Mouse (Mus musculus) kidney, adult 10 weeks (tissue): Measurements from ENCODE around the gene Ang. TPM values are rescaled to one million over a fixed set of nuclear protein-coding genes. Genes with fewer than 3 reads are reported as not detected.

Experiments used
- polyA plus RNA-seq: library from polyadenylated mRNA; stranded (reverse); fragments of 350-450 nt; fragmentation: Illumina TruSeq; extraction: RNeasy Lipid Tissue Mini Kit (QIAGEN cat#74804); gene quantifications from one replicate; pipeline ENCODE4 v1.2.3, GENCODE M21; 2014; ENCODE audit warnings: low read depth, low replicate concordance

Gene Ang
- 1.5 TPM for polyA plus RNA-seq

DNA sequence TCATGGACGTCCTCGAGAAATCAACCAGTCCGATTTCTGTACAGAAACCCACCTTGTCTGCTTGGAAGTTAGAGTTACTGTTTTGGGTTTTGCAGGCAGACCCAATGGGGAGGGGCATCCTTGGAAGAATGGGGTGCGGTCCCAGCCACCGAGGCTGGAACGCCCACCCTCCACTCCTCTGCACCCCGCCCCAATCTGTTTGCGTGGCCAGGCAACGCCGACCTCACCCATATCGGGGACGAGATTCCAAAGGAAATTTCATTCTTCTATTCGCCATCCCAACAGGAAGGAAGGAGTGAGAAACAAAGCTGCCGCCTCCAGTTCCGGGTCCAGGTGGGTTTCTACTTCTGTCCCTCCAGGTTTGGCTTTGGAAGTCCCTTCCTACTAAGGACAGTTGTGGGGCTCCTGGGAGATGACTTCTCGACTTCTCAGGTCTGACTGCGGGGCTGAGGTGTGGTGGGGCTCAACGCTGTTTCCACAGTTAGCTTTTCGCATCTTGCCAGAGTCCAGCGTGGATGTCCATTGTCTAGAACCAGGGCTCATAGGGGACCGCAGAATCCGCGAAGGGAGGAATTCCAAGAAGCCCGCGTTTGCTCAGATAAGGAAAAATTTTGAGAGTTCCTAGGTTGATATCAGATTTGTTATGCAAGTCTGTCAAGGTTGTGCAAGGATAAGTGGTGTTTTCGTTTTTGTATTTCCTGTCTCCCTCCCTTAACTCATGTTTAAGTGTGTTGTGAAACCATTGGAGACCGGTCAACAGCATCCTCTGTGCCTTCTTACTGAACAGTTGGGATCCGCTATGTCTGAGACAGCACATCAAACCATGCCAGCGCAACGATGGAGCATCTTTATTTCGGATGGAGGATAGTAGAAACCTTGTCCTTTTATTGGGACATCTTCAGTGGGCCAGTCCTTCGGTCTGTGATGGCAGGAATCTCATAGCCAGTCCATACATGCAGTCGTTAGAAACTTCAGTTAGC, at the start of gene Ang, which contains the start of gene Rnase4:
Gene Ang (plus strand): TSS at position 230 of the 980 bp plus-strand sequence.
Gene Rnase4 (plus strand): TSS at position 157 of the 980 bp plus-strand sequence.

DNA sequence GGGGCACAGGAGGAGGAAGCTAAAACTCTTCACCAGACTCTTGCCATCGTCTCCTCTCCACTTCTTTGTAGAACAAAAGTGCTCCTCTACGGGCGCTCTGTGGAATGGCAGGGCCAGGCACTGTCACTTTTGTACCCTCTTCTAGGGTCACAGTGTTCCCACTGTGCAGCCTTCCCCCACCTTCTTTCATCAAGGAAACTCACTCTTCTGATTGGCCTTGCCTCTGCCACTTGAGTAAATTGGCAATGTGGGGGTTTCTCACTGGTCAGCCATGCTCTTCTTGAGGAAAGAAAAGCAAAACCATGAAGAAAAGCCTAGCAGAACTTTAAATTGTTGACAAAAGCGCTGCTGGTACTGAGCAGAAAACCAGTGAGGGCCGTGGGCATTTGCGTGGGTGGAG, 49.2 kb upstream of the Ang start, which contains the start of gene Rnase9:
Gene Rnase9 (minus strand): TSS at position 101 of the 400 bp plus-strand sequence.

DNA sequence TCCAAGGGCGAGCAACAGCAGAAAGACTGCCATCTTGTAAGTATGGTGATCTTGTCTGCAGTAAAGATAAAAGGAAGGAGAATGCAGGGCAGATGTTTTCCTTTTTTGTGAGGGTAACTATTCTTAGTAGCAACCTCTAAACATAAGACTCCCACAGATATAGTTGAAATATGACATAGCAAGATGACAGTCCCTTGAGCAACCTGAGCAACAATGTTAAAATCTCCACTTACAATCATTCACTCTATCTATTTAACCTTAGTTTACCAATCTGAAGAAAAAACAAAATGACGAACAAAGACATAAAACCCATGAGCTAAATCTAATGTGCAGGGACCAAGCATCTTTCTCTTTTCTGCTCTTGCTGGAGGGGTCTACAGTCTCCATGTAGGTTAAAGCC, 40.9 kb upstream of the Ang start, which contains the start of gene Rnase11:
Gene Rnase11 (minus strand): TSS at position 101 of the 400 bp plus-strand sequence.

DNA sequence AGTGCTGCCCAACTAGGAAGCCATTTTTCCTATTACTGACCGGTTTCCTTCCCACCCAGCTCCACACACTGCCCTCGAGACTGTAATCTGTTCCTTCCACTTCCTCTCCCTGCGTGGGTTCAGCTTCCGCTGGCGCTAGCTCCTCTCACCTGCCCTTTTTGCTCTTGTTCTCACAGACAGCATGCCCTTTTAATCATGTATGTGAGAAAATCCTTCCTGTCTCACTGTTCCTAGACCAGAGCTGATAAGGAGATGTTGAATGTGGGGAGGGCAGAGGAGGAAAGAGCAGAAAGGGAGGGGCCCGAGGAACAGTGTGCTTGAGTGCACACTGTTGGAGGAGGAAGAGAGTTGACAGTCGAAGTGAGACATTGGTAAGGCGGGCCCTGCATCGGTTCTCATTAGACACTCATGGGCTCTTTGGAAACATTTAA, 33.5 kb upstream of the Ang start, which contains the start of gene Rnase12:
Gene Rnase12 (minus strand): TSS at position 261 of the 431 bp plus-strand sequence.

DNA sequence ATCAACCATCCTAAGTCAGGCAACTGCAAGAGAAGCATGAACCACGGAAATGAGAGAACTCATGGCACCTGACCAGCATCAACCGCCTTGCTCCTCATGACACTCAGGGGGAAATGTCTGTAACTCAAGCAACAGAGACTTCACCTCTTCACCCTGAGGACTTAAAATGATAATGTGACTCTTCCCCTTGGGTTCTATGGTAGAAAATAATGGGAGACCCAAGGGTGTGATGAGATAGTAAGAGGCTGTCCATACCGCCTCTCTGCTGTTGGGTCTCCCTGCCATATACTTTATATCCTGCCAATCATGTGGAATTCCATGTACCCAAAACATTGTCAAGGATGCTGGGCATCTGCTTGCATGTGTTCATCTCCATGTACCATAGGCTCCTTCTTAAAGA, 16.6 kb upstream of the Ang start, which contains the start of gene Olfr750:
Gene Olfr750 (minus strand): TSS at position 101 of the 400 bp plus-strand sequence.

DNA sequence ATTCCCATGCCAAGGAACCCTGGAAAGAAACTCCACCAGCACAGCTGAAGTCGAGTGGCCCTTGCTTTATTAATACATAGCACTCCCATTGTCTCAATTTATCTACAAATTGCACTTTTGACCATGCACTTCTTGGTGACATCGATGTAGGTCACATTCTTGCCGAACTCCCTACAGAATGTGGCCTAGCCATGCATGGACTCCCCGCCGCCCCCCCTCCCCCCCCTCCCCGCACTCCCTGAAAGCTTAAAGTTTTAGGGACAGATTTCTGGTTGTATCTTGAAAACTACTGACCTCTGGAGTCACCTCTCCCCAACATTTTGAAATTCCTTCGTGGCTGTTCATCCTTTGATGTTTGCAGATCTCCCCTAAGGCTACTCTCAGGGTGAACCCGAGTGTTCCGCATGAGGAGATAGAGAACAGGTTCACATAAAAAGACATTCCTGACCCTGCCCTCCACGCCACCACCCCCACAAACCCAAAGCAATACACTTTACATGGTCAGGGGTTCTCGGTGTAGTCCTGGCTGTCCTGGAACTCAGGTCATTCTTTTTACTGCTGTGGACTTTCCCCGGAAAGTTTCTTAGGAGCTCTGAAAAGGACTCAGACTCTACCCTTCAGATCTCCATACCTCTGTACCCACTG, 23.1 kb downstream of the Ang start, which contains the start of gene Eddm3b:
Gene Eddm3b (plus strand): TSS at position 511 of the 645 bp plus-strand sequence.

DNA sequence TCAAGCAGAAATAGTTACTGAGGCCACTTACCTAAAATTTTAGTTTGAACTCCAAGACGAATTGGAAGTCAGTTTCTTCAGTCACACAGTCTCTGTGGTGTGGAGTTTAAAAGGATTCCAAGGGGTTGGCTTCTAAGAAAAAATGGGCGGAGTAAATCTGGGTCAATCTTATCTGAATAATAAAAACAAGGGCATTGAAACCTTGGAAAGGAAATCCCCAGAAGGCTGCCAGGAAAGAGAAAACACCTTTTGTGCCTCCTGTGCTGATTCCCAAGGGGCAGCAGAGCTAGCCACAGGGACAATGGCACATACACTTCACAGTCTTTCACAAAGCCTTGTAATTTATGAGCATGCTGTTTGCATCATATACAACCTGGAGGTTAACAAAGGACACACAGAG, 55.7 kb downstream of the Ang start, which contains the start of gene Rnase1:
Gene Rnase1 (minus strand): TSS at position 101 of the 400 bp plus-strand sequence.

Other genes starting within 250 kb of the Ang start
- 6.9 TPM for gene Tep1, start 220.6 kb upstream of the Ang start, polyA plus RNA-seq
- 0.20 TPM for gene Klhl33, start 193.6 kb upstream of the Ang start, polyA plus RNA-seq
- 10.9 TPM for gene Osgep, start 166.3 kb upstream of the Ang start, polyA plus RNA-seq
- 14.9 TPM for gene Apex1, start 166.2 kb upstream of the Ang start, polyA plus RNA-seq
- gene Pip4p1, start 160.3 kb upstream of the Ang start, polyA plus RNA-seq, result 18.7 TPM
- gene Pnp, start 160.1 kb upstream of the Ang start, polyA plus RNA-seq, result 98.0 TPM
- gene Gm49342, start 146.6 kb upstream of the Ang start, polyA plus RNA-seq, result not detected
- not detected for gene Pnp2, start 135.2 kb upstream of the Ang start, polyA plus RNA-seq
- not detected for gene Rnase10, start 83.4 kb upstream of the Ang start, polyA plus RNA-seq
- not detected for gene Rnase9, start 49.3 kb upstream of the Ang start, polyA plus RNA-seq
- gene Rnase11, start 41.0 kb upstream of the Ang start, polyA plus RNA-seq, result not detected
- gene Rnase12, start 33.5 kb upstream of the Ang start, polyA plus RNA-seq, result not detected
- not detected for gene Olfr750, start 16.7 kb upstream of the Ang start, polyA plus RNA-seq
- 36.1 TPM for gene Rnase4, start 73 bp upstream of the Ang start, polyA plus RNA-seq
- 4.6 TPM for gene Eddm3b, start 23.3 kb downstream of the Ang start, polyA plus RNA-seq
- 4.2 TPM for gene Rnase6, start 32.8 kb downstream of the Ang start, polyA plus RNA-seq
- gene Rnase1, start 55.6 kb downstream of the Ang start, polyA plus RNA-seq, result not detected
- gene Rnase2b, start 71.1 kb downstream of the Ang start, polyA plus RNA-seq, result not detected
- not detected for gene Ang2, start 108.0 kb downstream of the Ang start, polyA plus RNA-seq
- not detected for gene Ear14, start 112.2 kb downstream of the Ang start, polyA plus RNA-seq
- gene Rnase2a, start 165.0 kb downstream of the Ang start, polyA plus RNA-seq, result not detected